Mouse (Mus musculus): ENCODE measurements around the gene Xrra1.

- TF ChIP-seq GATA1 (IDR thresholded peaks at IDR 0.05; ENCODE audit: low read length) (no peak), TAL1 (IDR thresholded peaks at IDR 0.05; ENCODE audit: low read length) (no peak)
Measured at GRCm38 (mm10) chr7:99965020-99965841, 106.3 kb downstream of the Xrra1 start.
